Comparison of ENCODE assay signal across 28 mouse cellular contexts in the genomic region with DNA sequence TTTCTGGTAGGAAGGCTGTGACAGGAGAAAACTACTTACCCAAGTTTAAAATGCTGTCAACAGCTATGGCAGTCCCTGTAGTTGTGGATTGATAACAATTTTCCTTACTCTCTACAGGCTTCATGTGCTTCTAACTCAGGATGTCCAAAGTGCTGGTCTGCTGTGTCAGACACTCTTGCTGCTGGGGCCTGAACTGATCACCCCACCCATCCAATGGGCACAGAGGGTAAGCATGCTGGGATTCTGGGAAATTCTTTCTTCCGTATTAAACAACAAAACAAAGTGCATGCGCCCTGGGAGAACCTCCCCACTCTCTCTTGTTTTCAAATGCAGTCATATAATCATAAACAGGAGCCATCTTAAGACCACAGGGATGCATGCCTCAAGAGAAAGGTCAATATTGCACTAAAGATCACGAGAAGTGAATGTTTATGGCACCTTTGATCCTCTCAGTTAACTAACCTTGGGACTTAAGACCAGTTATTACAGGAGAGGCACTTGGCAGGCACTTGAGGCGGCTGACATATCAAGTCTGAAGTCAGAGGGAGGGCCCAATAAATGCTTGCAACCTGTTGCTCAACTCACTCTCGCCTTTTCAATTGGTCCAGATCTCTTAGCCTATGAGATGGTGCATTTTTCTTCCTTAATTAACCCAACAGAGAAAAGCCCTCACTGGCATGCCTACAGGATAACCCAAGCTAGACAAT. TPM values are rescaled to one million over a fixed set of nuclear protein-coding genes. Genes with fewer than 3 reads are reported as not detected.
DNase-seq lines count a peak whose midpoint lies in the region; ATAC-seq and TF ChIP-seq lines count a peak whose summit lies in the region.
"Had no signal": no experiment of that assay in that cellular context is flagged by ENCODE, and none has a peak within 500 bp of the region (broad histone marks: within the 10 kb centered on the region; RNA-seq: fewer than 3 reads in every experiment).

No protein-coding gene starts in this region.

- no peak overlapping the region for H3K4me2 ChIP-seq in kidney, embryonic 15.5 days
- H3K4me2 ChIP-seq: heart, embryonic 11.5 days; hindbrain, embryonic 13.5 days; limb, embryonic 15.5 days; liver, embryonic 13.5 days; lung, embryonic 14.5 days; midbrain, embryonic 11.5 days had no signal

- no peaks in the 10 kb centered on the region for H3K27me3 ChIP-seq in kidney, embryonic 15.5 days
- H3K27me3 ChIP-seq: hindbrain, embryonic 13.5 days; limb, embryonic 15.5 days; liver, embryonic 13.5 days had no signal

- no peak overlapping the region for H3K27ac ChIP-seq in kidney, embryonic 15.5 days
- H3K27ac ChIP-seq: hindbrain, embryonic 13.5 days; limb, embryonic 10.5 days; limb, embryonic 15.5 days; liver, embryonic 13.5 days; stomach, postnatal 0 days had no signal

- peak; percentile 5 to 7 for DNase-seq in kidney, postnatal 36 days
- DNase-seq in lung, adult 2 months, result peak; percentile 37
- DNase-seq in lung, postnatal 36 days, result peak; percentile 84
- no peak for DNase-seq in embryo, embryonic 11 days
- DNase-seq in urinary bladder, adult 2 months (ENCODE audit: low spot score), result no peak
- DNase-seq in layer of hippocampus, adult 11-12 months (ENCODE audit: low spot score), result no peak
- DNase-seq: adrenal gland, postnatal 14 days; cerebellum, adult 11 months; cerebellum, adult 9-10 months; forebrain, postnatal 0 days; gastrocnemius, postnatal 10 days; heart, postnatal 36 days; kidney, postnatal 14 days; layer of hippocampus, postnatal 36 days; liver, embryonic 13.5 days; lung, embryonic 14.5 days; thymus, adult 18-20 months; thymus, postnatal 25 days had no signal

- WGBS in kidney, embryonic 15.5 days, result 69% methylated on average over 5 of the region's 5 CpGs
- WGBS in lung, adult 2 months, result 61% methylated on average over 5 of the region's 5 CpGs

- no peaks in the 10 kb centered on the region for H3K9me3 ChIP-seq in kidney, embryonic 15.5 days (replicated peaks)
- H3K9me3 ChIP-seq: hindbrain, embryonic 13.5 days; limb, embryonic 10.5 days; limb, embryonic 15.5 days; liver, embryonic 13.5 days had no signal

- H3K9ac ChIP-seq in kidney, embryonic 15.5 days, result no peak overlapping the region
- H3K9ac ChIP-seq: forebrain, postnatal 0 days; hindbrain, embryonic 13.5 days; limb, embryonic 15.5 days; liver, embryonic 13.5 days; lung, embryonic 14.5 days had no signal

- TF ChIP-seq POLR2A in lung, adult 2 months (IDR thresholded peaks at IDR 0.05; ENCODE audit: borderline replicate concordance, extremely low read depth, low read depth, low read length), result no peak

- H3K4me3 ChIP-seq in kidney, embryonic 15.5 days (replicated peaks), result no peak overlapping the region
- no peak overlapping the region for H3K4me3 ChIP-seq in lung, adult 2 months (replicated peaks; ENCODE audit: extremely low read depth, low read depth, low read length)
- H3K4me3 ChIP-seq: erythroblast, embryonic 14.5 days; hindbrain, embryonic 13.5 days; limb, embryonic 10.5 days; limb, embryonic 15.5 days; liver, embryonic 13.5 days had no signal

- no peaks in the 10 kb centered on the region for H3K4me1 ChIP-seq in kidney, embryonic 15.5 days
- no peaks in the 10 kb centered on the region for H3K4me1 ChIP-seq in lung, adult 2 months (ENCODE audit: control insufficient read depth, insufficient read depth, low read length)
- H3K4me1 ChIP-seq: hindbrain, embryonic 13.5 days; limb, embryonic 10.5 days had no signal

- TF ChIP-seq CTCF in lung, adult 2 months (IDR thresholded peaks at IDR 0.05; ENCODE audit: insufficient read depth, low read length), result no peak

- no peaks in the 10 kb centered on the region for H3K36me3 ChIP-seq in kidney, embryonic 15.5 days
- H3K36me3 ChIP-seq: hindbrain, embryonic 13.5 days; limb, embryonic 10.5 days; limb, embryonic 15.5 days; liver, embryonic 13.5 days had no signal

- no peak for ATAC-seq in kidney, embryonic 15.5 days (replicated peaks; ENCODE audit: low FRiP score)
- ATAC-seq: CD4-positive, CD25-positive, alpha-beta regulatory T cell, adult 4 months; forebrain, postnatal 0 days; midbrain, embryonic 16.5 days had no signal

RNA-seq across cellular contexts. Expression of a gene that starts 24.5 kb away (rescaled TPM):
- 22.4 and 23.7 TPM in 2 replicates for polyA plus RNA-seq in kidney, embryonic 15.5 days (2015; fragmentation: Nextera tagmentation; extraction: Ambion mirVana)
- polyA plus RNA-seq in lung, adult 2 months (2012; rRNA removed), result 72.4 and 115 TPM in 2 replicates
- polyA plus RNA-seq in urinary bladder, adult 2 months (2012; rRNA removed), result 10.2 and 12.2 TPM in 2 replicates

RNA-seq across cellular contexts. Expression of a gene that starts 47.4 kb away (rescaled TPM):
- polyA plus RNA-seq in kidney, embryonic 15.5 days (2015; fragmentation: Nextera tagmentation; extraction: Ambion mirVana), result 9.0 and 10.1 TPM in 2 replicates
- 4.8 and 7.2 TPM in 2 replicates for polyA plus RNA-seq in lung, adult 2 months (2012; rRNA removed)
- 10.3 and 11.3 TPM in 2 replicates for polyA plus RNA-seq in urinary bladder, adult 2 months (2012; rRNA removed)

RNA-seq across cellular contexts. Expression of a gene that starts 58.3 kb away (rescaled TPM):
- 17.7 and 18.3 TPM in 2 replicates for polyA plus RNA-seq in kidney, embryonic 15.5 days (2015; fragmentation: Nextera tagmentation; extraction: Ambion mirVana)
- 4.8 and 7.2 TPM in 2 replicates for polyA plus RNA-seq in lung, adult 2 months (2012; rRNA removed)
- 11.9 and 12.9 TPM in 2 replicates for polyA plus RNA-seq in urinary bladder, adult 2 months (2012; rRNA removed)

Comparison
In these comparisons a context has a peak if more than half of its experiments do, and no peak if none do; other contexts are left out.
1. DNase-seq: peak in kidney, postnatal 36 days (2 of 2), lung, adult 2 months (single experiment) and lung, postnatal 36 days (single experiment); none in embryo, embryonic 11 days (single experiment), urinary bladder, adult 2 months (single experiment) and layer of hippocampus, adult 11-12 months (single experiment).